Mouse (Mus musculus) liver, adult 2 months (tissue): Measurements from ENCODE around the gene Slamf9. TPM values are rescaled to one million over a fixed set of nuclear protein-coding genes. Genes with fewer than 3 reads are reported as not detected.
A peak's percentile ranks its signal among the peaks of the same experiment; 100 is the strongest.

Experiments used
- DNase-seq: peaks from one replicate; pipeline ENCODE4 v3.0.0-alpha.2; 2011; ENCODE audit warnings: low read depth, low spot score; ENCODE audit errors: extremely low read depth
- H3K27ac ChIP-seq: fragments of 200-500 bp; replicated peaks from 2 replicates; pipeline ENCODE4 v1.5.1; 2012; ENCODE audit warnings: low read depth, mild to moderate bottlenecking, control low read depth, inconsistent platforms, low read length; ENCODE audit not compliant: insufficient read depth
- H3K27me3 ChIP-seq: fragments of 200-500 bp; 2 replicates; pipeline ENCODE4 v1.6.1; 2012; ENCODE audit warnings: mild to moderate bottlenecking, moderate library complexity, low read length, inconsistent platforms; ENCODE audit not compliant: control insufficient read depth, insufficient read depth
- H3K36me3 ChIP-seq: fragments of 200-500 bp; 2 replicates; pipeline ENCODE4 v1.6.1; 2012; ENCODE audit warnings: low read length, inconsistent platforms; ENCODE audit not compliant: control insufficient read depth, insufficient read depth
- H3K4me1 ChIP-seq: fragments of 200-500 bp; 2 replicates; pipeline ENCODE4 v1.6.1; 2011; ENCODE audit warnings: low read length; ENCODE audit not compliant: control insufficient read depth, insufficient read depth
- H3K4me3 ChIP-seq: fragments of 200-500 bp; 2 replicates; pipeline ENCODE4 v1.5.1; 2011; ENCODE audit warnings: low read depth, mild to moderate bottlenecking, control low read depth, low read length, moderate library complexity; ENCODE audit not compliant: insufficient read depth
- H3K79me2 ChIP-seq: fragments of 200-500 bp; 2 replicates; pipeline ENCODE4 v1.6.1; 2012; ENCODE audit warnings: inconsistent platforms, mild to moderate bottlenecking, low read length, moderate library complexity; ENCODE audit not compliant: control insufficient read depth, insufficient read depth
- H3K9ac ChIP-seq: fragments of 200-500 bp; 2 replicates; pipeline ENCODE4 v1.6.1; 2012; ENCODE audit warnings: low read depth, mild to moderate bottlenecking, control low read depth, inconsistent platforms, low read length
- CTCF ChIP-seq: fragments of 200-500 bp; IDR thresholded peaks from 2 replicates; pipeline ENCODE4 v1.5.1; 2011; ENCODE audit warnings: low read depth, low read length, control low read depth
- POLR2A ChIP-seq: fragments of 200-500 bp; IDR thresholded peaks from 2 replicates; pipeline ENCODE4 v1.6.1; 2011; ENCODE audit warnings: low read length, control low read depth; ENCODE audit not compliant: insufficient read depth; ENCODE audit errors: extremely low read depth
- WGBS: fragments of 180-500 bp; shearing (Covaris S2); methylation state at CpG from one replicate; pipeline ENCODE4 v1.1.7; 2018; 5-methylcytosine and 5-hydroxymethylcytosine counted together
- polyA plus RNA-seq: library from polyadenylated mRNA; depleted of rRNA; stranded (reverse); fragments of >200 nt; gene quantifications from 2 replicates; pipeline ENCODE4 v1.2.3, GENCODE M21; 2012
- total RNA-seq: library from RNA; depleted of rRNA; stranded (reverse); fragments of >200 nt; gene quantifications from 2 replicates; pipeline ENCODE4 v1.2.3, GENCODE M21; 2014

Gene Slamf9
- total and polyA plus RNA-seq, 2 experiments: 0.53 to 0.92 TPM

DNA sequence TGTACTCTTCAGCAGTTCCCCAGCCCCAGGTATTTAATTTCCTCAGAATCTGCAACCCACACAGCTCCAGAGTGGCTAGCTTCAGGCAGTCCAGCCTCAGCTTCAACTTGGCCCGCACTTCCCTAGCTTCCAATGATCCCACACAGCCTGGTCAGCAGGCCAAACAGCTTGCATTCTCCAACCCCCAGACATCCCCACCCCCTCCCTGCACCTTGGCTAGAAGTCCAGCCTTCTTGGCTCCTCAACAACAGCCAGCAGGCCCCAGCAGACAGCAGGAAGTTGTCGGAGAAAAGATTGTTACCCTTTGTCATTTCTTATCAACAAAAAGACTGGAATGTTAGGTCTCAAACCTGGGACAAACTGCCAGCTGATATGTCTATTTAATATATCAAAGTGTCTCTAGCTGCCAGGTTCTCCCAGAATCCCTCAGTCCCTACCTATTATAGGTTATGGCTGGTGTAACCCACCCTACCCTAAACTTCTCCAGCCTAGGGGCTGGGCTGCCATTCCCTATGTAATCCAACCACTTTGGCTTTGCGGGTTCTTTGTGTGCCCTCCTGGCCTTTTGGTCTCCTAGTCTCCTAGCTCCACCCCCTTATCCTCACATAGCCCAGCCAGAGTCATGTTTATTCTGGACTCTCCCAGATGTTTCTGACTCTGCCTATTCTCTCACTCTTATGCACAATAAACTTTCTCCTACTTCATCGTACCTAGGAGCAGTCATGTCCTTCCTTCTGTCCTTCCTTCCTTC lies 43.1 kb upstream of the Slamf9 start:
- no peak for TF ChIP-seq CTCF
- no peaks in the 10 kb centered on the region for H3K36me3 ChIP-seq

GRCm38 (mm10) chr1:172432587-172432955 lies 42.6 kb upstream of the Slamf9 start:
- Histone ChIP-seq H3K27ac (no peak overlapping the region), H3K27me3 (no peaks in the 10 kb centered on the region), H3K36me3 (no peaks in the 10 kb centered on the region), H3K79me2 (no peaks in the 10 kb centered on the region), H3K9ac (no peak overlapping the region), H3K4me3 (no peak overlapping the region), H3K4me1 (0 out of 2 replicates have a peak, but pooled peaks cover 2% of the 10 kb centered on the region)
- DNase-seq: no peak
- TF ChIP-seq POLR2A (no peak), CTCF (no peak)
- WGBS: 64% methylated on average over 3 of the region's 3 CpGs

More for the DNA sequence above, 43.1 kb upstream of the Slamf9 start:
- WGBS: 7% methylated on average over 4 of the region's 4 CpGs
- DNase-seq: peak; percentile 58
- H3K4me3 ChIP-seq: no peak overlapping the region
- H3K27me3 ChIP-seq: no peaks in the 10 kb centered on the region
- no peak overlapping the region; the same call in 1 of the 2 replicates for H3K27ac ChIP-seq
- H3K79me2 ChIP-seq: no peaks in the 10 kb centered on the region
- H3K9ac ChIP-seq: no peak overlapping the region
- 0 out of 2 replicates have a peak, but pooled peaks cover 2% of the 10 kb centered on the region for H3K4me1 ChIP-seq

DNA sequence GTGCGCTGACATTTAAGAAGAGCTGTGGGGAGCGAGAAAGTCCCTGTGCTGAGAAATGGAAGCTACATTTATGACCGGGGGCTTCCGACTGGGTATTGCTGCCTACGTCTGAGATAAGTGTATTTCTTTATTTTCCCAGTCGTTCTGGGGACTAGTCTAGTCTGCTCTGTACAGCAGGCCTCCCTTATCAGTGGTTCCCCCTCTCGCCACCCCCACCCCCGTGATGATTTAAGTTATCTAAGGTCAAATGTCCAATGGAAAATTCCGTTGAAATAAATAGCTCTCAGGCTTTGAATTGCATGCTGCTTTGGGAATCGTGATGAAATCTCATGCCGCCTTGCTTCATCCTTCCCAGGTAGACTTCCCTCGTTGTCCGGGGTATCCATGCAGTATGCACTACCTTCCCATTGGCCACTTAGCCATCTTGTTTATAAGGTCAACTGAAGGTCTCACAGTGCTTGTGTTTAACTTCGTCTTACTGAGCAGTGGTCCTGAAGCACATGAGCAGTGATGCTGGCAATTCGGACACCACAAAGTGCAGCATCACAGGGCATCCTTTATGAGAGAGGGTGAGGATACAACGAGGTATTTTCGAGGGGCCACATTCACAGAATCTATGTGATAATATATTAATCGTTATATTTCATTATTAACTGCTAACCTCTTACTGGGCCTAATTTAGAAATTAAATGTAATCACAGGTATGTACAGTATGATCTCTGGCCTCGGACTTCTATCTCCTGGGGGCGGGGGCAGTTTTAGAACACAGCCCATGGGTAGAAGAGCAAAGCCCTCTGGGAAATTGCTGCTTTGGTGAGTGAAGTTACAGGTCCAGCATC lies 41.9 kb upstream of the Slamf9 start:
- H3K27ac ChIP-seq: no peak overlapping the region
- no peak for DNase-seq
- H3K4me1 ChIP-seq: 0 out of 2 replicates have a peak, but pooled peaks cover 2% of the 10 kb centered on the region
- H3K4me3 ChIP-seq: no peak overlapping the region
- H3K9ac ChIP-seq: no peak overlapping the region
- no peaks in the 10 kb centered on the region for H3K27me3 ChIP-seq
- 66% methylated on average over 20 of the region's 20 CpGs for WGBS
- H3K36me3 ChIP-seq: no peaks in the 10 kb centered on the region
- no peaks in the 10 kb centered on the region for H3K79me2 ChIP-seq
- TF ChIP-seq CTCF (no peak), POLR2A (no peak)

GRCm38 (mm10) chr1:172433851-172434165 lies 41.4 kb upstream of the Slamf9 start:
- TF ChIP-seq POLR2A (no peak), CTCF (no peak)
- DNase-seq: no peak
- Histone ChIP-seq H3K36me3 (no peaks in the 10 kb centered on the region), H3K4me3 (no peak overlapping the region), H3K9ac (no peak overlapping the region), H3K79me2 (no peaks in the 10 kb centered on the region), H3K27me3 (no peaks in the 10 kb centered on the region), H3K27ac (no peak overlapping the region), H3K4me1 (0 out of 2 replicates have a peak, but pooled peaks cover 2% of the 10 kb centered on the region)
- 93% methylated on average over 4 of the region's 4 CpGs for WGBS

DNA sequence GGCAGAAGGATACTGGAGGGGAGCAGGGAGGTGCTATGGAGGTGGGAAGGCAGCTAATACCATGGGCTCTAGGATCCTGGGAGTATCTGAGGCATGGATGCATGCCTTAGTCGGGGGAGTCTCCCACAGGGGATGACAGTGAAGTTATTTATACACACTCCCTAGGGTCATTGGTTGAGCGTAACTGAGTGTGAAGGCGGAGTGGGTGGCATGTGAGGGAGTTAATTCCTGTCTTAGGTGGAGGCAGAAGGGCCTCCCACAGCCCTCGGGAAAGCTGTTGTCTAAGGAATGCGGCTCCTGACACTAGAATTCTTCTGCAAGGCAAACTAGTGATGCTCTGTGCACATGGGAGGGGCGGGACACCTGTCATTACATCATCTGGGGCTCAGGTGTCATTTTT lies 38.4 kb upstream of the Slamf9 start:
- DNase-seq: no peak
- Histone ChIP-seq H3K36me3 (no peaks in the 10 kb centered on the region), H3K27me3 (no peaks in the 10 kb centered on the region), H3K9ac (no peak overlapping the region), H3K27ac (no peak overlapping the region), H3K4me3 (no peak overlapping the region), H3K79me2 (no peaks in the 10 kb centered on the region), H3K4me1 (0 out of 2 replicates have a peak, but pooled peaks cover 2% of the 10 kb centered on the region)
- WGBS: 74% methylated on average over 6 of the region's 6 CpGs
- no peak for TF ChIP-seq POLR2A

DNA sequence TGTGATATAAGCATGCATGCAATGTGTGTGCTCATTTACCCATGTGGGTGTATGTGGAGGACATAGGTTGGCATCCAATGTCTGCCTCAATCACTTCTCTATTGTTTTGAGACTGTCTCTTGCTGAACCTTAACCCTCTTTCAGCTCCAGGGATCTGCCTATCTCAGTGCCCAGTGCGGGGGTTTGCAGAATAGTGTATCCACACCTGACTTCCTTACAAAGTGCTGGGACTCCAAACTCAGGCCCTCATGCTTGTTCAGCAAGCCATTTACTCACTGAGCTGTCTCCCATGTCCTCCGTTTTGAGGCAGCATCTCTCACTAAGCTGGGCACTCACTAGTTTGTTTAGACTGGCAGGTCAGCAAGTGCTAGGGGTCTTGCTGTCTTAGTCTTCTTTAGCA lies 36.5 kb upstream of the Slamf9 start:
- 91% methylated on average over 2 of the region's 2 CpGs for WGBS
- no peak for DNase-seq
- Histone ChIP-seq H3K79me2 (no peaks in the 10 kb centered on the region), H3K36me3 (no peaks in the 10 kb centered on the region), H3K27me3 (no peaks in the 10 kb centered on the region), H3K4me3 (no peak overlapping the region), H3K4me1 (no peaks in the 10 kb centered on the region), H3K27ac (no peak overlapping the region), H3K9ac (no peak overlapping the region)
- no peak for TF ChIP-seq CTCF
- TF ChIP-seq POLR2A: no peak
